Mouse (Mus musculus) gastrocnemius, postnatal 25 days (tissue): ENCODE data around the gene Slc39a13. TPM values are rescaled to one million over a fixed set of nuclear protein-coding genes. Genes with fewer than 3 reads are reported as not detected.

ENCODE experiments used
- DNase-seq: peaks from one replicate; pipeline ENCODE4 v3.0.0; 2022
- total RNA-seq, 2 experiments: library from RNA; stranded (reverse); gene quantifications; 1 replicate in 1 of 2; 2 replicates in 1 of 2; pipeline ENCODE4 v1.2.3; 2021

Gene Slc39a13
- total RNA-seq, 2 experiments from 2014 or later: 21.8 to 22.5 TPM

DNA sequence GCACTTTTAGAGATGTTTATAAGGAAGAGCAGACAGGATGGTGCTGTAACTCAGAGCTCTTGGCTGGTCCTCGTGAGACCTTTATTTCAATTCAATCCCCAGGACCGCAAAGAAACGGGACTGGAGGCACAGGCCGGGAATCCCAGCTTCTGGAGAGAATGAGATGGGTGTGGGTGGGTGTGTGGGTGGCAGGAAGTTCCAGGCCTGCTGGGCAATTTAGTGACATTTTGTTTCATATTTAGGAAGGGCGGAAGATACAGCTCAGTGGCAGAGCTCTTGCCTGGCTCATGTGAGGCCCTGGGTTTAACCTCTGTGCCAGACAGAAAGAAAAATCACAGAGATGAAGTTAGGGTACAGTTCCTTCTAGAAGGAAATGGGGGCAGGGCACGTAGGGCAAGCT is 20.0 kb upstream of the Slc39a13 start:
- no peak for DNase-seq

DNA sequence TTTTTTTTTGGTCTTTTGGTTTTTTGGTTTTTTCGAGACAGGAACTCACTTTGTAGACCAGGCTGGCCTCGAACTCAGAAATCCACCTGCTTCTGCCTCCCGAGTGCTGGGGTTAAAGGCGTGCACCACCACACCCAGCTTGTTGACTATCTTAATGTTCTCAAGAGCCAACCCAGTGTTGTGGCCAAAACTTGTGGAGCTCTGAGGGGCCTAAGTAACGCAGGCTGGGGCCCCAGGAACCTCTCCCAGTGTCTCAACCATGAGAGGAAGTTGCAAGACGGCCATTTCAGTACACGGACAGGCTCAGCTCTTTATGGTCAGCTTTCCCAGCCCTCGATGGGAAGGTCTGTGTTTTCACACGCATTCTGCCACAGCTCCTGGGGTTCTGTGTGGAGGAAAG is 18.8 kb upstream of the Slc39a13 start:
- DNase-seq: no peak

DNA sequence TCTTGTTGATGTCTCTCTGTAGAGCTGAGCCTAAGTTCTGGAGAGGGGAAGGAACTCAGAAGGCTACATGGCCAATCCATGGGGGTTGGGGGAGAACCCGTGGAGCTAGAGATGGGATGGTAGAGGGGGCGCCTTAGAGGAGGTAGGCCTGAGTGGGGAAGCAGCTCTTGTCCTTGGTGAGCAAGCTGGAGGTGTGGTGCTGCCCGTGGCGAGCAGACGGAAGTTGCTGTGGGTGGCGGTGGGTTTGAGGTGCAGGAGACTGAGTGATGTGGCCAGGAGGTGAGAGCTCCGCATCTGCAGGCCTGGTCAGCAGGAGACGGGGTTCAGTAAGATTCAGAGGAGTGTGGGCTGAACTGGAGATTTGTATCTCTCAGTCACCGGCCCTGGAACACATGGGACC is 17.2 kb upstream of the Slc39a13 start:
- no peak for DNase-seq

DNA sequence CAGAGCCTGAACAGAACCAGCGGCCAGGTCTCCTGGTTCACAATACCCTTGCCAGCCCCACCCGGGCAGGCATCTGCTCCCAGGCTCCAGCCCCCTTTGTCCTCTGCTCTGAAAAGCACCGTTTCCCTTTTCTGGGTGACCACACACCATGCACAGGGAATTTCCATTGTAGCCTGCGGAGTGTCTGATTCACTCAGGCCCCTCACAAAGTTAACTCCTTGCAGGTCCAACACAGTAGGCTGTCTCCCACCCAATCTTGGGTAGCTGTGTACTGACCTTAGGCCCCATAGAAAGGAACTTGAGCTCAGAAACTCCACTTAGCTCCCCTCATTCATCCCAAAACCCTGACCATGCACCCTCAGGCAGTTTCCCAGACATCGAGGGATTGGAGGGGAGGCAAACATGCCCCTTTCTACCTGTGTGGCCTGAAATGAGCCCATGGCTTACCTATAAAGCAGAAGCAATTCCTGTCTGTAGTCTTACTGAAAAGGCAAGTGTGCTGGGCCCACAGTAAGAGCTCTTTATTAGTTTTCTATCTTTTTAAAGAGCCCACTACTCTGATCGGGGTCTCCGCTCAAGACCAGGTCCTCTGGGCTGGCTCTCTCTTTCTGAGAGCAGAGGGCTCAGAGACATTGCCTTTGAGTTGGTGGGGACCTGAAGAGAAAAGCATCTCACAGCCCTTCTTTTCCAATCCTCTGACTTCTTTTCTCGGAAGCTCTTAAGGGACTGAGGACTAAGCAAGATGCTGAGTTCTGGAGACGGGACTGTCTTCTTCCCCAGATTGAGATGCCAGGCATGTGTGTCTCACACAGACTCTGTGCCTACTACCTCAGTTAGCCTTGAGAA is 16.4 kb upstream of the Slc39a13 start:
- DNase-seq: no peak

DNA sequence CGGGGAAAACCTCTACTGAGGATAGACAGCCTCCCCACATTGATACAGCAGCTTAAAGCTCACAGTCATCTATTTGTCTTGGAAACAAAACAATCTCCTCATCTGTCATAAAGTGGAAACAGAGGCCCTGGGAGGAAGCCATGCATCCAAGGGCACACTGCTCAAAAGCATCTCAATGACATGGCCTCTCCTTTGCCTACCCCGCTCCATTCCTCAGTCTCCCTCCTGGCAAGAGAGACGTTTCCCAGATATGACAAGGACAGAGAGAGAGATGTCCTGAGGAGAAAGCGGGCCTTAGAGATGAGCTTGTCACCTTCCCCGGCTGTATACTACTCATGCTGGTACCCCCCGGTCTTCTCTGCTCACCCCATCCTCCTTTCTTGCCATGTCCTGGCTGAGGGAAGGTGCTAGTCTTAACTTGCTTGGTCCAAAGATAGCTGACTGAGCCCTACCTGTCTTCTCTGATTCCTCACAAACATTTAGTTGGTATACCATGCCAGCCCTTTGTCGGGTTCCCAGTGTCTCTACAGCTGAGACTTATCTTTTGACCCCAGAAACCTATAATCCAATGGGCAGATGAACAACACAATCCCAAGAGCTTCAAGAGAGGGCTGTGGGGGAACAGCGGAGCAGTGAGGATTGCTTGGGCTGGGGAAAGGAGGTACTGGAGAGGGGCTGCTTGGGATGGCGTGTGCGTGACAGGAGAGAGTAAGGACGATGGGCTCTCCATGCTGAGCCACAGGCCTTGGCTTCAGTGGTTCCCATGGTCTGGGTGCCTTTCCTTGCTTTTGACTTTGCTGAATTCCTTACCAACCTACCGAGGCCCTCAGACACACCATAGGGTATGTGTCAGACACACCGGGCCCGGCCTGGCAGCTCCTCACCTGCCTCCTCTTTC is 15.5 kb upstream of the Slc39a13 start:
- no peak for DNase-seq

DNA sequence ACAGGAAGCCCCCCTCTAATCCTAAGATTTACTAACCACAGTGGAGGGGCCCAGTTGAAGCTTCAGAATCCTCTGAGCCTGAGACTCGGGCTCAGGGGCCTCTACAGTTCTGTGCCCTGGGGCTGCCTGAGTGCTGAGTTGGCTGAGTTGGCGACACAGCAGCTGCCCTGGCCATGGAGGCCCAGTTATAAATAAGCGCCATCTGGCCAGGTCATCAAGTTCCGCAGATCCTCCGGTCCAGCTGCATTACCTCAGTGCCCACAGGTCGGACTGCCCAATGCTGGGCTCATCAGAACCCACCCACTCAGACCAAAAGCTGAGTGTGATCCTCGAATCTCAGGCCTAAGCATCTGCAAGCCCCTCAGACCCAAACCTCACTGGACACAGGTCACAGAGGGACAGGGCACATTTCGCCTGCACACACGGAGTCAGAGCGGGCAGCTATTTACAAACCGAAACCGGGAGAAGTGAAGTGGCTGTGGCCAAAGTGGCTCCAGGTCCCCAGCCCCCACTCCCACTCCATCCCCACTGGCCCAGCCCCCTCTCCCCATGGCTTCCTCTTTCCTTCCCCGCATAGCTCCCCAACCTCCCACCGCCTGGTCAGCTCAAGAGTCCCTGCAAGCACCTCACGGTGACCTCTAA is 14.1 kb upstream of the Slc39a13 start:
- DNase-seq: peak; percentile 81

DNA sequence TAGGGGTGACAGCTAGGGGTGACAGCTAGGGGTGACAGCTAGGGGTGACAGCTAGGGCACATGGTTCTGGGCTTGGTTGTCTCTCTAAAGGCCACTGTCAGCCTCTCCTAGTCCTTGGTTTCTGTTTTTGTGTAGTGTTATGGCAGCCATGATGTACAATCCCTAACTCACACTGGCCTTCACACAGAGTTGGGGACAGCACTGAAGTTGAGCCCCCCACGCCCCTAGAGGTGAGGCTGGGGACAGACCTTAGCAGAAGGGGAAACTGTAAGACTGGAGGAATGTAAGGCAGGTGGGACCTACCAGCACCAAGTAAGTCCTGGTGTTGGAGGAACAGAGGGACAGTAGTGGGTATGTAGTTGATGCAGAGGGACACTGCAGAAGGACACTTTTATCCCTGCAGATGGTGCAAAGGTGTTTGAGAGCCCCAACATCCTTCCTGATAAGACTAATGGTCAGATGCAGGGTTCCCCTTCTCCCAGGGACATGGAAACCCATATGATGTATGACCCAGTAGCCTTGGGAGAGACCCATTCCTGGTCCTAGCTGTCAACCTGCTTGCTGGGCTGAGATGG is 13.2 kb upstream of the Slc39a13 start:
- DNase-seq: no peak

DNA sequence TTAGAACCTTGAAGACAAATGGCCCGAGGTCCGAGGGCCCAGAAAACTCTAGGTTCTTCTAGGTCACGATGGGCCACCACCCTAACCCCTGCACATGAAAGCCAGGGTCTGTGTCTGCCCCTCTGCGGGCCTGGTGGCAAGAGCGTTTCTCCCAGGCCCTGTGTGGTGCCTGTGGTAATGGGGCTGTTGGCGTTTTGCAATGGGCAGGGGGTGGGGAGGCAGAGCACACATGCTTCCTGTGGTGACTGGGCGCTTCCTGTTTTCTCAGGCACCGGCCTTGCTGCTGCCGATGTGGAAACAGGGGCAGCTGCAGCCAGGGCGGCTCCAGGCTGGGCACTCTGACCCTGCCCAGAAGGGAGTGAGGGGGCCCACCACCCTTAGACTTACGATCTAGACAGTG is 12.6 kb upstream of the Slc39a13 start:
- peak; percentile 65 for DNase-seq

DNA sequence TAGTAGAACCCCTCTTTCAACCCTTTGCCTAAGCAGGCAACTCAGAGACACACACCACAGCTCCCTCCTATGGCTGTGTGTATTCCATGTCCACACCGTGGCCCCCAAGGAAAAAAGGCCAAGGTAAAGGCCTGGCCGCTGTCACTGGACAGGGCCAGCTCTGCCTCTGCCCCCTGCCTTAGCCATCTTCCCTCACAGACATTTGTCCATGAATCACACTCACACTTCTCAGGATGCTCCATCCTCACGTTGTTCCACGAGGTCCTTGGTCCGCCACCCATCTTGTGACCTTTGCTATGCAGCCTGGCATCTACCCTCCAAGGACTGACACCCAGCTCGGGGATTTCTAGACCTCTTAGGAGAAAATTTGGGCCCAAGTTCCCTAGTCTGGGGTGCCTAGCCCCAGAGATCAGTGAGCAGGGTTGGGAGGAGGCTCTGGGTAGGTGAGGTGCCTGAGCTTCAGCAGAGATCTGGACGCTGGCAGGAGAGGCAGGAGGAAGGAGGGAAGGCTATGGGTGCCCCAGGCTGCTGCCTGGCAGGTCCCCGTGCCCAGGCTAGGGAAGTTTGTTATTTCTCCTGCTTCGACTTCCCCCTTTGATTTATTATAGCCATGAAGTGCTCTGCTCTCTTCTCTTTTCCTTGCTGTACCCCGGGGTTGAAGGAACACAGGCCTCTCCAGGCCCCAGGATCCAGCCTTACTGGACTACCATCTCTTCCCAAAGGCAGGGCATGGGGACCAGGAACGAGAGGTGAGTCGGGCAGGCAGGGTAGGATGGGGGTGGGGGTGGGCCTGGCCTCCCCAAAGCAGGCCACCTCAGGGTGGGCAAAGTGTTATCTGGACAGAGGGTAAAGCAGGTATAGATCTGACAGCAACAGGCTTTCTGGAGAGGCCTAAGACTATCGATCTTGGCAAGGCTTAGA is 11.8 kb upstream of the Slc39a13 start, which contains the start of gene Spi1:
Spi1 (plus strand) TSS at position 616 of the 921 bp plus-strand sequence.
- DNase-seq: no peak

DNA sequence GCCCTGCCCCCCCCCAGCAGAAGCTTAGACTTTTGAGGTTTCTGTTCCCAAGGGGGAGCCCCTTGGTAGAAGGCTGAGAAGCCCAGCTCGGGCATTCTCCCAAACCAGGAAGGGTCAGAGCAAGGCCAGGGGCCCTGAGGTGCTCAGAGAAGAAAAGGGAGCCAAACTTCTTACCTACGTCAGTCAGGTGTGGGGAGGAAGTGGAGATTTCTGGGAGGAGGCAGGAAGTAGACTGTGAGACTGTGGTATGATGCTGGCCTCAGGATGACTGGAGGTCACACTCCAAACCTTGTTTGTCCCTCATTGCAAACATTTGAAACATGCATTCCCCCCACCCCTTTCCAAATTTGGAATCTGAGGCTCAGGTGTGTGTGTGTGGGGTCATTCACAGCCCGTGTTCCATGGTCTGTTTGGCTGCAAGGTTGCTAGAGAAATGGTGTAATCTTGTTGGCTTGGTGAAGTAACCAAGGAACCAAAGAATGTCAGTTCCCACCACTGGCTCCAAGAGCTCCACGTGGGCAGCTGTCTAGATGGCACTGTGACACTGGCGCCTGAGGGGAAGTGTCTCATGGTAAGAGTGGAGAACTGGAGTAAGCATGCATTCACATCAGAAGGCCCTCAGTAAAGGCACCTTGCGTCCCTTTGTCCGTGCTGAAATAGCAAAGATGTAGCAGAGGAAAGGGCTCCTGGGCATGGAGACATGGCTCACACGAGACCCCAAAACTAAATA is 10.7 kb upstream of the Slc39a13 start:
- no peak for DNase-seq

DNA sequence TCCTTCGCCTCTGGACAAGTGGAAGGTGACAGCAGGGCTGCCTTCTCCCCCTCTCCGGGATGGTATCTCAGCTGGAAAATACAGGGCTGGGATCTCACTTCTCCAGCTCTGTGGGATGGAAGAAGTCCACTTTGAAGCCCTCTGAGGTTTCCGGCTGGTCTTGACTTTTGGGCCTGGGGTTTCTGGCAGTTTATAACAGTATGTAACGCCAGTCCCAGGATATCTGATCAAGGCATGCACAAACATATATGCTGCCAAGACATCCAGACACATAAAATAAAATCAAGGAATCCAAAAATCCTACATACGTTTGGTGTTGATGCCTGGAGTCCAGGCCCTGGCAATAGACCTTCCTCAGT is 8.8 kb upstream of the Slc39a13 start:
- DNase-seq: no peak

DNA sequence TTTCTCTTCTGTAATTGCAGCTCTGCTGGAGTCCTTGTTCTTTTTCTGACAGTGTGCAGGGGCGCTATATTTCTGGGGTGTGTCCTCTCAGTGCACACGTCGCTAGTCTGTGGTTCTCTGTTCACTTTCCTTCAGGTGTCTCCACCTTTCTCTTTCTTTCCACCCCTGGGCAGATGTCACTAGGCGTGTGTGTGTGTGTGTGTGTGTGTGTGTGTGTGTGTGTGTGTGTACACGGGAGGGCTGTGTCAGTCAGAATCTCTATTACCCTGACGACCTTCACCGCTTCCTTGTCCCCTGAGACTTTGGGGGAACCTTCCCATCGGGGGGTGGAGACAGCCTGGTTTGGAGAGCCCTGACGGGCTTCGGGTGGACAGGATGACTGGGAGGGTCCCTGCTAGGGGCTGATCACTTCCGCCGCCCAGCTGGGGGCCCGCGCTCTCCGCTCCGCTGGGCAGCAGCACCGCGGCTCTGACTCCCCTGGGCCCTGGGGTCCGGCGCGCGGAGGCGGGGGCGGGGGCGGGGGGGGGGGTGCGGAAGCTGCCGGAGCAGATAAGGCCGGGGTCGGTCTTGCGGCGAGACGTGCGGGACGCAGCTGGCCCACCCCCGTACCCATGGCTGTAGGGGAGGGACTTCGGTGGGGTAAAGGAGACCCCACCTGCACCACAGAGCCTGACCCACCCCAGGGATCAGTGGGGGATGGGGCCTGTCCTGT is 8.3 kb upstream of the Slc39a13 start:
- DNase-seq: no peak

DNA sequence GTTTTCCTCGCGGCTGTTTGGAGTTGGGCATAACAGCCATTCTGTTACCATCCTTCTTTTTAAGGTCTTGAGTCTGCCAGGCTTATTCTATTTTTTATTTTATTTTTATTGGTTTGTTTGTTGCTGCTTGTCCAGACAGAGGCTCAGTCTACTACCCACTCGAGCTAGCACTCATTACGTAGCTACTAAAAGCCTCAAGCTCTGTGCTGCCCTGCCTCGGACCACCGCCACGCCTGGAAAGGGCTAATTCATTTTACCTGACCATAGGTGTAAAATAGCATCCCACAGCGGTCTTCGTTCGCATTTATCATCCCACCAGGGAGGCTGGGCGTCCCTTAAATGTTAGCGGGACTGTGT is 7.7 kb upstream of the Slc39a13 start:
- no peak for DNase-seq

DNA sequence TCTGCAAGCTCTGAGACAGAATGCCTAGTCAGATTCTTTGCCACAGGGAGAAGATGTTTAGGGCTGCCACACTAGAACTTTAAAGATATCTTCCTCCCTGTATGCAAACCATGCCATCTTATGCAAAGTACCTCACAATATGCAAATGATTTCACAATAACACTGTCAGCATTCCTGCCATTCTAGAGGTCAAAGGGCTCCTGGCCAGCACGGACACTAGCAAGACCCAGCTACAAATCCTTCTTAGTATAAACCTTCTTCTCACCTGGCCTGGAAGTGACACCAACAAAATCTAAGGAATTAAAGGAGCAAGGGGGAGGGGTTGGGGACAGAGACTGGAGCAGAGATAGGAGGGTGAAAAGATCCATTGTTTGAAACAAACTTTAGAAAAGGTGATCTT is 1.9 kb upstream of the Slc39a13 start:
- no peak for DNase-seq

DNA sequence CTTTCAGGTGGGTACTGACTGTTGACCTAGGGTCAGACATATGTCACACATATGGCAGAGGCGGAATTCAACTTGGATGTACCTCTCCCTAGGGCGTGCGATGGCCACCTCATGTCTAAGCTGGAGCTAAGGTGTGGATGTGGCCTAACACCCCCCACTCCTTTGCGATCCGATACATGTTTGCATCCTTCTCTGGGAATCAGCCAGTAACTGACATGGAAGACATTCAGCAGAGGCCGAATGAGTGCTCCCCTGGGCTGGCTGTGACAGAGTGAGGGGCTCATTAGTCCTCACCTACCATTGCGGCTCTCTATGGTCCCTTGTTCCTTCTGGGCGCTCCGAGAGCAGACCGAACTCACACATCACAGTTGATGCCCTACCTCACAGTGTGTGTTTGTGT is 842 bp upstream of the Slc39a13 start:
- no peak for DNase-seq

DNA sequence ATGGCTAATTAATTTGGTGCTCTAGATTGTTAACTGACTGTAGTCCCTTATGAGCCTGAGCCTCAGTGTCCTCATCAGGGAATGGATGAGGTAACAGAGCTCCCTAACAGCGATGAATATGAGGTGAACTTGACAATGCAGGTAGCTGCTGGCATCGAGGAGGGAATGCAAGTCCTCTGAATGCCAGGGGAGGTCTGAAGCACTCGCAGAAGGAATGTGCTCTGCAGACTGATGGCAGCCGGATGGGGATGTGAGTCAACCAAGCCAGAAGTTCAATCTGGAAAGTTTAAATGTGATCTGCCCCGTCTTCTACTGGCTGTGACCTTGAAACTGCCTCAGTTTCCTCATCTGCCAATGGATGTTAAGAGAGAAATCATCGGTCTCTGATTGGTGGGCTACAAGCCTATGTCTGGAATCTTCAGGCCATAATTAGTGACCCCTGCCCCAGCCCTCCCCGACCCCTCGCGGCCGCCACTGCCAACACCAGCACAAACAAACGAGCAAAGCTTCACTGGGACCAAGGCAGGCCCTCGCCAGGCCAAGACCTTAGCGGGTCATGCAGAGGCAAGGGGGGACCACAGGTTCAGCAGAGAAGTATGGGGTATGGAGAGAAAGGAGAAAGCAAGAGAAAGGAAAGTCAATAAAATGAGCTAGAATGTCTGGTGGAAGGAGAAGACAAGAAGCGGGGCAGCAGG is 764 bp downstream of the Slc39a13 start:
- no peak for DNase-seq

DNA sequence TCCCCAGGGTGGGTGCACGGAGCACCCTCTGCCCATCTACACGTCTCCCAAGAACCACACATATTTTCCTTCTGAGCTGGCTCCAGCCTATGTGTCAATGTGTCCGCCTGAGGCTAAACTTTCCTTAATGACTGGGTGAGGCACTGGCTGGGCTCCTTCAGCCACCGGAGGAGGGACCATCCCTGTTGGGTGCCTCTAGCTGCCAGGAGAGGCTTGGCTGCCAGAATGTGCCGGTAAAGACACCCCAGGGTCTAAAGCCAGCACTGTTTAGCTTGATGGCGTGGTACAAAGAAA is 1.4 kb downstream of the Slc39a13 start:
- DNase-seq: no peak

DNA sequence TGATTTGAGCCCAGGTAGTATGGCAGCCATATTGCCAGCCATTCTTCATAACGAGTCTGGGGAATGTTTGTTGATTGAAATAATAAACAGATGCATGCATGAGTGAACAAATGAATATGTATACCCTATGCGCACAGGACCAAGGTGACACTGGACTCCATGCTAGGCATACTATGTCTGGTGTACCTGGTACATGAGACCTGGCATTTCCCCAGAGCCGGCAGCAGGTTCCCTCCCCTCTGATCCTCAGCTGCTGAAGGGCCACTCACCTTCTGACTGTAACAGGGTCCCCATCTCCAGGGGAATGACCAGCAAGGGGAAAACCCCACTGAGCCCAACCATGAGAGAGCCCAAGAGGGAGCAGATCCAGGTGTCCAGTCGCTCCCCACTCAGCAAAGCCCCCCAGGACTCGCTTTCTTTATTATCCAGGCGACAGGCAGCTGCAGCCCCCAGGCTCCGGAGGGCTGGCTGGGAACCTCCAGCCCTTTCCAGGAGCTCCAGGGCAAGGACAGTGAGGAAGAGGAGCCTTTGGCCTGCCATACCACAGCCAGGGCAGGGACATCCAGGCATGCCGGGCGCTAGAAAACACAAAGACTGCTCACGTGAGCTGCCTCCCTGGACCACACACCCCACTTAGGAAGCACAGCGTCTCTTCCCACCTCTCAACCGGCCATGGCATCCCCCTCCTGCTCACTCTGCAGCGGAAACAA is 1.9 kb downstream of the Slc39a13 start:
- no peak for DNase-seq

DNA sequence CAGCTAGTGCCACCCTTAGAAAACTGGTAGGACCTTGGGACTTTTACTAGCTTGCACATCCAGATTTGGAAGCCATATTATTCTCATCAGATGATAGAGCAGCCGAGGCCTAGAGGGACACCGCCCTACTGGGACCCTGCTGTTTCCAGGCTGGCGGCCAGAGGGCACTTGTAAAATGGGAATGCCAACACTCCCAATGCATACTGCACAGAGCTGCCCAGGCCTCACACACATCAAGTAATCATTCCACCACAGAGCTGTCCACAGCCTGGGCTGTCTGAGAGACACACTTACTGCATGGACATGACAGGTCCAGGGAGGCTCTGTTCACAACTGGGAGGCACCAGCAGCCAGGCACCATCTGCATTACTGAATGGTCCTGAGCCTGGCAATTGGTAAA is 3.8 kb downstream of the Slc39a13 start:
- DNase-seq: no peak
